Mouse (Mus musculus): ENCODE measurements at regions not wholly inside any gene's neighbourhood (a gene's known extent, or its start where the extent isn't known, plus 50 kb on each side); places are given as distances from the start of the nearest gene placed in this dataset.

- DNase-seq (ENCODE audit: low spot score), result no peak
These were observed 127.0 kb upstream of the Med14 start for GRCm38 (mm10) chrX:12888708-12889481.

- DNase-seq (ENCODE audit: low spot score), result no peak
These were observed 126.3 kb upstream of the Med14 start for GRCm38 (mm10) chrX:12888010-12888707.

- DNase-seq (ENCODE audit: low spot score), result no peak
These were observed 125.6 kb upstream of the Med14 start for GRCm38 (mm10) chrX:12887516-12887915.

GRCm38 (mm10) chrX:12886160-12887048 lies 124.5 kb upstream of the Med14 start:
- no peak for DNase-seq (ENCODE audit: low spot score)

- no peak for DNase-seq (ENCODE audit: low spot score)
These were observed 117.4 kb upstream of the Med14 start for GRCm38 (mm10) chrX:12879233-12879632.

- no peak for DNase-seq (ENCODE audit: low spot score)
These were observed 115.6 kb upstream of the Med14 start for GRCm38 (mm10) chrX:12877506-12877905.

GRCm38 (mm10) chrX:12873698-12874144 lies 111.8 kb upstream of the Med14 start:
- DNase-seq (ENCODE audit: low spot score), result peak; percentile 76

- no peak for DNase-seq (ENCODE audit: low spot score)
These were observed 111.4 kb upstream of the Med14 start for GRCm38 (mm10) chrX:12873230-12873629.

- no peak for DNase-seq (ENCODE audit: low spot score)
These were observed 105.1 kb upstream of the Med14 start for GRCm38 (mm10) chrX:12866885-12867498.

GRCm38 (mm10) chrX:12866176-12866575 lies 104.3 kb upstream of the Med14 start:
- DNase-seq (ENCODE audit: low spot score), result no peak

GRCm38 (mm10) chrX:12860168-12860567 lies 98.3 kb upstream of the Med14 start:
- no peak for DNase-seq (ENCODE audit: low spot score)

- DNase-seq (ENCODE audit: low spot score), result no peak
These were observed 96.9 kb upstream of the Med14 start for GRCm38 (mm10) chrX:12858757-12859156.

- peak; percentile 24 for DNase-seq (ENCODE audit: low spot score)
These were observed 96.2 kb upstream of the Med14 start for GRCm38 (mm10) chrX:12857881-12858755.

- peak; percentile 20 for DNase-seq (ENCODE audit: low spot score)
These were observed 93.6 kb upstream of the Med14 start for GRCm38 (mm10) chrX:12855425-12855824.

- peak; percentile 18 for DNase-seq (ENCODE audit: low spot score)
These were observed 89.8 kb upstream of the Med14 start for GRCm38 (mm10) chrX:12851684-12852083.

GRCm38 (mm10) chrX:12844431-12844830 lies 82.6 kb upstream of the Med14 start:
- no peak for DNase-seq (ENCODE audit: low spot score)

- no peak for DNase-seq (ENCODE audit: low spot score)
These were observed 79.1 kb upstream of the Med14 start for GRCm38 (mm10) chrX:12841021-12841325.

- peak; percentile 82 for DNase-seq (ENCODE audit: low spot score)
These were observed 78.5 kb upstream of the Med14 start for GRCm38 (mm10) chrX:12840160-12841020.

- peak; percentile 35 for DNase-seq (ENCODE audit: low spot score)
These were observed 77.7 kb upstream of the Med14 start for GRCm38 (mm10) chrX:12839406-12840159.
